Mouse (Mus musculus) lung, embryonic 14.5 days (tissue): ENCODE measurements around the gene 4930404H24Rik. TPM values are rescaled to one million over a fixed set of nuclear protein-coding genes. Genes with fewer than 3 reads are reported as not detected.

Source experiments
- ATAC-seq: fragments of 200-750 bp; cut with Nextera tagmentation; 2 replicates; pipeline ENCODE4 v1.8.0; 2017; ENCODE audit warnings: mild to moderate bottlenecking, moderate TSS enrichment, moderate library complexity; ENCODE audit not compliant: insufficient read depth
- DNase-seq: peaks from one replicate; pipeline ENCODE4 v3.0.0-alpha.2; 2015
- H3K27ac ChIP-seq: fragments of 300-500 bp; sonication (generic); 2 replicates; pipeline ENCODE4 v1.5.1; 2014; ENCODE audit warnings: low read depth, mild to moderate bottlenecking, moderate library complexity
- H3K27me3 ChIP-seq: fragments of 300-500 bp; sonication (generic); 2 replicates; pipeline ENCODE4 v1.6.1; 2014; ENCODE audit warnings: low read length, control low read depth; ENCODE audit not compliant: insufficient read depth
- H3K36me3 ChIP-seq: fragments of 300-500 bp; sonication (generic); 2 replicates; pipeline ENCODE4 v1.6.1; 2014; ENCODE audit warnings: control low read depth; ENCODE audit not compliant: insufficient read depth
- H3K4me1 ChIP-seq: fragments of 300-500 bp; sonication (generic); 2 replicates; pipeline ENCODE4 v1.6.1; 2014; ENCODE audit warnings: antibody characterized with exemption, control low read depth; ENCODE audit not compliant: insufficient read depth
- H3K4me2 ChIP-seq: fragments of 300-500 bp; sonication (generic); 2 replicates; pipeline ENCODE4 v1.6.1; 2014; ENCODE audit warnings: mild to moderate bottlenecking
- H3K4me3 ChIP-seq: fragments of 300-500 bp; sonication (generic); 2 replicates; pipeline ENCODE4 v1.5.1; 2014; ENCODE audit warnings: low read depth, low read length
- H3K9ac ChIP-seq: fragments of 300-500 bp; sonication (generic); 2 replicates; pipeline ENCODE4 v1.6.1; 2014
- H3K9me3 ChIP-seq: fragments of 300-500 bp; sonication (generic); 2 replicates; pipeline ENCODE4 v1.6.1; 2016; ENCODE audit warnings: low read depth, low read length, control low read depth
- CTCF ChIP-seq: IDR thresholded peaks from 2 replicates; pipeline ENCODE4 v1.5.1; 2016; ENCODE audit warnings: antibody characterized with exemption, low read depth
- WGBS: fragments of 180-500 bp; shearing (Covaris S2); extraction: QIAGEN DNeasy Blood & Tissue Kit; methylation state at CpG from one replicate; pipeline ENCODE4 v1.1.7; 2014; 5-methylcytosine and 5-hydroxymethylcytosine counted together
- polyA plus RNA-seq: library from polyadenylated mRNA; unstranded; fragments of >200 nt; fragmentation: Nextera tagmentation; extraction: Ambion mirVana; gene quantifications from 2 replicates; pipeline ENCODE4 v1.2.1, GENCODE M21; 2014

Gene 4930404H24Rik
- polyA plus RNA-seq, 1 experiment from 2014 or later = not detected

- H3K27me3 ChIP-seq = no peaks in the 10 kb centered on the region
- 82% methylated on average over 8 of the region's 8 CpGs for WGBS
- no peak for DNase-seq
- no peak overlapping the region for H3K4me3 ChIP-seq
- H3K4me2 ChIP-seq = no peak overlapping the region
- H3K4me1 ChIP-seq = peaks cover 6% of the 10 kb centered on the region; the same call in 1 of the 2 replicates
- H3K9me3 ChIP-seq = no peaks in the 10 kb centered on the region
- H3K9ac ChIP-seq = no peak overlapping the region
- H3K36me3 ChIP-seq = no peaks in the 10 kb centered on the region
- TF ChIP-seq CTCF = no peak
- no peak for ATAC-seq
- H3K27ac ChIP-seq = no peak overlapping the region
Observed at GRCm38 (mm10) chr2:153510136-153510535, 17.5 kb downstream of the 4930404H24Rik start.

DNA sequence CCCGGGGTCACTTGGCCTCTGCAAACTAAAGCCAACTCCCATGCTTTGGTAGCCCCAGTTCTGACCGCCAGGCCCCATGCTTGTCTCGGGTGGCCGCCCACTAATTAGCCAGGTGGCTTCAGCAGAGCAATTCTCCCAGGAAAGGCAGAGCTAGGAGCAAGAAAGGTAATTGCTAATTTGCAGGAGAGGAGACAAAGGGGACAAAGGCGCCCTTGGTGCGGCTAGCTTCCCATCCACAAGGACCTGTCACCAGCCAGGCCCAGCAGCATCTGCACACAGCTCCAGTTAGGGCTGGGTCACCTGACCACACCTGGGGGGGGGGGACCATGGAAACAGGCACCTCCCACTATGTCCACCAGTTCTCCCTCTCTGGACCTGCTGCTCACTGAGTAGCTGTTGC, 19.0 kb downstream of the 4930404H24Rik start:
- no peaks in the 10 kb centered on the region for H3K9me3 ChIP-seq
- no peak overlapping the region for H3K27ac ChIP-seq
- H3K9ac ChIP-seq = no peak overlapping the region
- DNase-seq = no peak
- no peaks in the 10 kb centered on the region for H3K36me3 ChIP-seq
- H3K4me1 ChIP-seq = peaks cover 6% of the 10 kb centered on the region; the same call in 1 of the 2 replicates
- H3K27me3 ChIP-seq = no peaks in the 10 kb centered on the region
- WGBS = 79% methylated on average over 6 of the region's 6 CpGs
- no peak for ATAC-seq
- no peak overlapping the region for H3K4me3 ChIP-seq
- H3K4me2 ChIP-seq = no peak overlapping the region
- TF ChIP-seq CTCF = no peak

DNA sequence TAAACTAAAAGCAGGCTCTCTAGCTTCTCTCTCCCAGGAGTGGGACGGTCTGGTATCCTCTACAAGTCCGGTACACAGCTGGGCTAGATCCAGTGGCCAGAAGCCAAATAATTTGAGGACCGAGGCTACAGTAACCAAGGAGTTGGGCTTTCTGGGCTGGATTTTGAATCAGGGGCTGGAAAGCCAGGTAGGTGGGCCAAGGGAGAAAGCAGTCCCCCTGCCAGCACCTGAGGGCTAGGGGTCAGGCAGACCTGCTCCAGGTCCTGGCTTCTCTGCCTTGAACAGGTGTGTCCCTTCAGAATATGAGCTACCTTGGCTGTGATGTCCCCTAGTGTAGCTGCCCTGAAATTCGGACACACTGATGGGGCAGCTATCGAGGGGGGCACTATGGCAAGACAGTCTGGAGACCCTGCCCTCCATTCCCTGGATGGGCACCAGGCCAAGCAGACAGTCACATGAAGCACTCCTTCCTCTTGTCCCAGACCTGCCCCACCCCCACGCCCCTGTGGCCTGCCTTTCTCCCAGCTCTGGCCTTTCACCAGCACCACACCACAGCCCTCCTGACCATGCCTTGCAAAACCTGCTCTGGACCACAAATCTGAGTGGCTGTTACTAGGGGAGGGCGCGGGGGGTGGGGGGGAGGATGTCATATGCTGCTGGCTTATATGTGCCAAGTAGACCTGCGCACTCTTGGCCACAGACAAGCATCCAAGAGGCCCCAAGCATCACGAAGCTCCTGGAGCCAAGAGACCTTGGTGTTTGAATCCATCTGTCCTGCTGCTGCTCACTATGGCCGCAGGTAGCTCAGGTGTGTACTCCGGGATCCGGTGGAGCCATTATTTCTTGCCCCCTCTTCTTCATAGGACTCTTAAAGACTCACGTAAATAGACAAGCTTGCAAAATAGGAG, 20.1 kb downstream of the 4930404H24Rik start:
- WGBS = 64% methylated on average over 14 of the region's 14 CpGs
- Histone ChIP-seq H3K9ac (no peak overlapping the region), H3K4me3 (no peak overlapping the region), H3K4me1 (peaks cover 6% of the 10 kb centered on the region; the same call in 1 of the 2 replicates), H3K36me3 (no peaks in the 10 kb centered on the region), H3K27ac (no peak overlapping the region), H3K27me3 (no peaks in the 10 kb centered on the region), H3K9me3 (no peaks in the 10 kb centered on the region), H3K4me2 (no peak overlapping the region)
- ATAC-seq (no peak), DNase-seq (peak; percentile 34)
- TF ChIP-seq CTCF = no peak

DNA sequence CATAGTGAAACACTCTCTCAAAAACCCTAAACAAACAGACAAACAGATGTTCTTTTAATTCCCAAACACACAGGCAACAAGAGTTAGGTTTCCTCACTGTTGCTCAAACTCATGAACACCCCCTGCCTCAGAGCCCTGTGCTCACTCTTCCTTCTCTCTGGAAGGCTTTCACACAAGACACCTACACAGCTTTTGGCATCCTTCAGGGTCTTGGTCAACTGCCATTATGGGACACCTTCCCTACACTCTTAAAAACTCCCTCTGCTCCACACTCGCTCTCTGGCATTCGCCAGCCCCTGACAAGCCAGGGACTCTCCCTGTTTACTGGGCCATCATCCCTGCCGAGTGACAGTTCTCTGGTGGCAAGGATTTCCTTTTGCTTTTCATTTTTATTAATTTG, 21.4 kb downstream of the 4930404H24Rik start:
- no peaks in the 10 kb centered on the region for H3K9me3 ChIP-seq
- 85% methylated on average over 3 of the region's 3 CpGs for WGBS
- DNase-seq = no peak
- H3K27ac ChIP-seq = no peak overlapping the region
- no peak overlapping the region for H3K4me3 ChIP-seq
- no peaks in the 10 kb centered on the region for H3K27me3 ChIP-seq
- TF ChIP-seq CTCF = no peak
- no peak overlapping the region for H3K9ac ChIP-seq
- ATAC-seq = no peak
- no peak overlapping the region for H3K4me2 ChIP-seq
- H3K4me1 ChIP-seq = peaks cover 4% of the 10 kb centered on the region; the same call in 1 of the 2 replicates
- H3K36me3 ChIP-seq = no peaks in the 10 kb centered on the region

GRCm38 (mm10) chr2:153514497-153515380, 22.1 kb downstream of the 4930404H24Rik start:
- H3K4me1 ChIP-seq = no peaks in the 10 kb centered on the region
- H3K4me2 ChIP-seq = no peak overlapping the region
- no peak overlapping the region for H3K4me3 ChIP-seq
- whole genome bisulfite sequencing = 71% methylated on average over 14 of the region's 14 CpGs
- no peaks in the 10 kb centered on the region for H3K9me3 ChIP-seq
- ATAC-seq (no peak), DNase-seq (no peak)
- no peaks in the 10 kb centered on the region for H3K27me3 ChIP-seq
- H3K36me3 ChIP-seq = no peaks in the 10 kb centered on the region
- no peak overlapping the region for H3K27ac ChIP-seq
- no peak for TF ChIP-seq CTCF
- H3K9ac ChIP-seq = no peak overlapping the region

DNA sequence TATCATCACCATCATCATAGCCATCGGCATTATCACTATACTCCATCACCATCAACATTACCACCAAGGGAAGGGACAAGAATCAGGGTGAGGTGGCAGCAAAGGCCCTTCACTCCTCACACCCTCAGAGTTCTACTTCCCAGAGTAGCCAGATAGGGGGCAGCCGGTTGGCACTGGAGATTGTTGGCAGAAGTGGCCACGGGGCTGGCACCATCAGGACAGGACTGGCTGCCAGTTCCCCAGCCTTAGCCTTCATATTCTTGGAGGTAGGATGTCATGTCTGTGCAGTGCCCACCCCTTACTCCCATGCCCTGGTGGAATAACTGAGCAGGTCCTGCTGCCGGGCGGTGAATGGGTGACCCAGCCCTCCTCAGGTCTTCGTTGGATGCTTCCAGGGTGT, 23.0 kb downstream of the 4930404H24Rik start:
- no peaks in the 10 kb centered on the region for H3K36me3 ChIP-seq
- no peaks in the 10 kb centered on the region for H3K9me3 ChIP-seq
- H3K9ac ChIP-seq = no peak overlapping the region
- no peak for DNase-seq
- H3K27ac ChIP-seq = no peak overlapping the region
- H3K27me3 ChIP-seq = no peaks in the 10 kb centered on the region
- H3K4me1 ChIP-seq = no peaks in the 10 kb centered on the region
- TF ChIP-seq CTCF = no peak
- no peak overlapping the region for H3K4me3 ChIP-seq
- no peak overlapping the region for H3K4me2 ChIP-seq
- 85% methylated on average over 6 of the region's 6 CpGs for WGBS
- no peak for ATAC-seq

- Histone ChIP-seq H3K9me3 (no peaks in the 10 kb centered on the region), H3K4me3 (no peak overlapping the region), H3K9ac (no peak overlapping the region), H3K36me3 (no peaks in the 10 kb centered on the region), H3K27me3 (no peaks in the 10 kb centered on the region), H3K4me1 (no peaks in the 10 kb centered on the region), H3K27ac (no peak overlapping the region), H3K4me2 (no peak overlapping the region)
- WGBS = 34% methylated on average over 4 of the region's 4 CpGs
- peak; percentile 47; the same call in 1 of the 2 replicates for TF ChIP-seq CTCF
- DNase-seq (no peak), ATAC-seq (no peak)
Observed at GRCm38 (mm10) chr2:153516961-153517360, 24.4 kb downstream of the 4930404H24Rik start.
